Mouse (Mus musculus) common myeloid progenitor, adult 5-6 weeks (primary cell): ENCODE results near the gene Eps8. TPM values are rescaled to one million over a fixed set of nuclear protein-coding genes. Genes with fewer than 3 reads are reported as not detected.

Experiments
- ATAC-seq: replicated peaks from 2 replicates; pipeline ENCODE4 v1.8.0; 2016; ENCODE audit warnings: low read depth, mild to moderate bottlenecking, moderate TSS enrichment, inconsistent platforms; ENCODE audit not compliant: poor library complexity, severe bottlenecking
- total RNA-seq: library from RNA; stranded (forward); fragments of 200-1000, 187-1606 nt; gene quantifications from 2 replicates; pipeline ENCODE4 v1.2.3, GENCODE M21; 2017

The Eps8 gene
- total RNA-seq, 1 experiment from 2014 or later = 5.8 TPM

- ATAC-seq = 0 out of 2 replicates have a peak, but pooled peaks have one; percentile 2
Observed at GRCm38 (mm10) chr6:137540800-137541199, 113.9 kb downstream of the Eps8 start.

GRCm38 (mm10) chr6:137540346-137540745, 114.3 kb downstream of the Eps8 start:
- ATAC-seq = no peak

DNA sequence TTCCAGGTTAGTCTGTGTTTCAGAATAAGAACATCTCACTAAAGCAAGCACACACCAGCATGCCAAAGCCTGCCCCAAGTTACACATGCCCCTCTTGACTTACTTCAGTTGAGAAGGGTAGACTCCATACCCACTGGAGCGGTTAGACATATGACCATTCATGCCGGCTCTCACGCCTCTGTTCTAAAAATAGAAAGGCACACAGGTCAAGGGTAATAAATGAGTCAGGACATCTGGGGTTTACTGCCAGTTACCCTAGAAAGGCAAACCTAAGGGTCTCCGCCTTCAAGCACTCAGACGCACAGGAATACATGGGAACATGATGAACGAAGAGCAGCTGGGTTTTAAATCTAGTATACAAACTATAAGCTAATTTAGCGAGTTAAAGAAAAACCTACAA, 115.5 kb downstream of the Eps8 start:
- ATAC-seq = no peak

DNA sequence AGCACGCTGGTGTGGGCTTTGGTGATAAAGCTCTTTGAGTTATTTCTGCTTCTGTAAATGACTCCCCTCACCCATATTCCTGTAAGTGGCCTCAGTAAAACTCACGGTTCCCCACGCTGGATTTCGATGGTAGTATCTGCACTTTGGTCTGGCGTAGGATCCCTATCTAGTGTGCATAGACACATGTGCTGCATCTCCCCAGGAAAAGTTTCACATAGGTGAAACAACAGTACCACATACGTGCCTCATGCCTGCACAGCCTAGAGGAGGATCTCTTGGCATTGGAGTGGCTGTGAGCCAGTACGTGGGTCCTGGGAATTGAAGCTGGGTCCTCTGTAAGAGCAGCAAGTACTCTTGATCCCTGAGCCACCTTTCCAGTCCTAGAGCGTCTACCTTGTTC, 121.9 kb downstream of the Eps8 start:
- no peak for ATAC-seq

GRCm38 (mm10) chr6:137525769-137526168, 128.9 kb downstream of the Eps8 start:
- no peak for ATAC-seq

GRCm38 (mm10) chr6:137520343-137520704, 134.4 kb downstream of the Eps8 start:
- no peak for ATAC-seq

DNA sequence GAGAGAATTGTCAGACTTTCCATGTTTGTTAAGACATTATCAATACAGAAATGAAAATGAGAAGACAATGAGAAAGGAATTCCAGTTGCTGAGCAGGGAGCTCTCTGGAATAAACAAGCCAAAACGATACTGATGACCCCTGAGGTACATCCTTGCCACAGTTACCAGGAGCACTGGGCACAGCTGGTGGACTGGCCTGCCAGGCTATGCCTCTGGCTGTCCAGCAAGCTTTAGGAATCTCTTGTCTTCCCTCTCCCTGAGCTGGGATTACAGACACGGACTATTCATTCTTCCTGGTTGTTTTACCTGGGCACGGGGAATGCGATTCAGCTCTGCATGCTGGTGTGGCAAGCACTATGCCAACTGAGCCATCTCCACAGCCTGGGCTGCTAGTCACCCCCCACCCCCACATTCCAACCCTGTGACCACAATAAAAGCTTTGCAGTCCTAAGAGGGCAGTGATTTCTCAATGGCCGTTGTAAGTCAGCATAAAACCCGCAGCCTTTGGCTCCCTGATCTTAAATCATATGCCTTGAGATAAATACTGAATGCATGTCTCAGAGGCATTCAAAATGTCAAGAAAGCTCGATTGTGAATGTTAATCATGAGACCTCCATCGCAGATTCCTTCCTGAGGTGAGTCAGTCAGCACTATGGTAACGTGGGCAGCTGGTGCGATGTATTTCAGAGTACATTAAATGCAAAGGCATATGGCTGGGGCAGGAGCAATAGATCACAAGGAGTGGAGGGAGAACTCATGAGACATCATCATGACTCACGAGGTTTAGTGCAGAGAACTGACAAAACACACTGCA, 134.9 kb downstream of the Eps8 start:
- no peak for ATAC-seq

DNA sequence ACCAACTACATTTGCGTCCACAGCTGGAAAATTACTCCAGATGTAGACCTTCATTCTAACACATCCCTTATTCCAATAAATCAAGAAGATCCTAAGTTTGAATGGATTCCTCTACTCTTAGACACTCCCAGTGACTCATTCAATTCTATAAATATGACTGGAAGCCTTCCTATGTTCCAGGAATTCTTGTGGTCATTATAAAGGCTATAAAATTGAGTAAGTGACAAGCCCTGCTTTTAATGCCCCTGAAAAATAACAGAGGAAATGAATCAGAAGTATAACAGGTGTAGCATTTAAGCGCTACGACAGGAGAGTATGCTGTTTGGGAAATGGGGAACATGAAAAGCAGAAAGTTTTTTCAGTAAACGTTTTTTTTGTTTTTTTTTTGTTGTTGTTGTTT, 139.8 kb downstream of the Eps8 start:
- ATAC-seq = no peak

DNA sequence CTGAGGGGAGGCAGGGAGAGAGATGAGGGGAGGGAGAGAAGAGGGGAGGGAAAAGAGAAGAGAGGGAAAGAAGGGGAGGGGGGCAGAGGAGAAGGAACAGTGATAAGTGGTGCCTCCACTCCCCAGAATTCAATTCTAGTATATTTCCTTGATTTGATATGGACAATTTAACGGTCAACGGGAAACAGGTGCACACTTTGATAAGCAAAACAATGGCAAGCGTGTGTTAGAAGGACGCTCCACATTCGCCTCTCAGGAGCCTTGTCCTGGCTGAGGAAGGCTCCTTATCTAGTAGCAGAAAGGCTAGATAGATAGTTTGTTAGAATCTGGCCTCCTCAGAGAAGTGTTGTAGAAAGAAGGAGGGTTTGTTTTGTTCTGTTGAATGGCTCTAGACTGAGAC, 141.9 kb downstream of the Eps8 start:
- ATAC-seq = peak; percentile 69

GRCm38 (mm10) chr6:137509341-137510045, 145.2 kb downstream of the Eps8 start:
- no peak for ATAC-seq

GRCm38 (mm10) chr6:137508936-137509335, 145.7 kb downstream of the Eps8 start:
- ATAC-seq = no peak

- no peak for ATAC-seq
Observed at GRCm38 (mm10) chr6:137506563-137506962, 148.1 kb downstream of the Eps8 start.

- peak; percentile 49 for ATAC-seq
Observed at GRCm38 (mm10) chr6:137505555-137506227, 149.0 kb downstream of the Eps8 start.

GRCm38 (mm10) chr6:137504052-137504451, 150.6 kb downstream of the Eps8 start:
- ATAC-seq = no peak

DNA sequence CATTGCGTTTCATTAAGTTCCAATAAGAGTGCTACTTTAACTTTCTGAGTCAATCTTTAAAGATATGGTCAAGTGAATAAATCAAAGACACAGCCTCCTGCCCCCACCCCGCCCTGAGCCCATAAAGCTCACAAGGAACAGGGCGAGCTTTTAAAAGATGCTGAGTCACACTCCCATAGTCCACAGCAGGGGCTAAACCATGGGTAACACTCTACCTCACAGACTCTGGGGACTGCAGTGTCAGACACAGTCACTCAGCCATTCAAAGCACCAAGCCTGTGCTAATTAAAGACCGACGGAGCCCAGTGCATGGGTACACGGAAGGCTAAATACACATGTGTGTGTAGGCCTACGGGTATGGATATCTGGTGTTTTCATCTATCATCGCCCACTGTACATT, 151.2 kb downstream of the Eps8 start:
- peak; percentile 55 for ATAC-seq

DNA sequence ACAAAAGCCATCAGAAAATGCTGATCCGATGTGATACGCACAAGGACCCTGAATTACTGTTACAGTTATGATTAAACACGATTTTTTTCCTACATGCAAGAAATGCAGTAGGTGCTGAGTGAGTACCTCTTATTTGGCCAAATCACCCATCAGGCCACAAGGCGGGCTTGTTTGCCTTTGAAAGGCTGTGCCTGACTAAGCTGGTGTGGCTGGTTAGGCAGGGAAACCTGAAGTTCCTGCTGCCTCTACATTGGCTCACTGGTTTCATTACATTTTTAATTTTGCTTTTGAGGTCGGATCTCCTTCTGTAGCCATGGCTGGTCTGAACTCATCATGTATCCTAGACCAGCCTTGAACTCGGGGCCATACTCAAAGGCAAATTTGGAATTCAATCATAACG, 151.7 kb downstream of the Eps8 start:
- no peak for ATAC-seq

GRCm38 (mm10) chr6:137498781-137499180, 155.9 kb downstream of the Eps8 start:
- ATAC-seq = no peak

DNA sequence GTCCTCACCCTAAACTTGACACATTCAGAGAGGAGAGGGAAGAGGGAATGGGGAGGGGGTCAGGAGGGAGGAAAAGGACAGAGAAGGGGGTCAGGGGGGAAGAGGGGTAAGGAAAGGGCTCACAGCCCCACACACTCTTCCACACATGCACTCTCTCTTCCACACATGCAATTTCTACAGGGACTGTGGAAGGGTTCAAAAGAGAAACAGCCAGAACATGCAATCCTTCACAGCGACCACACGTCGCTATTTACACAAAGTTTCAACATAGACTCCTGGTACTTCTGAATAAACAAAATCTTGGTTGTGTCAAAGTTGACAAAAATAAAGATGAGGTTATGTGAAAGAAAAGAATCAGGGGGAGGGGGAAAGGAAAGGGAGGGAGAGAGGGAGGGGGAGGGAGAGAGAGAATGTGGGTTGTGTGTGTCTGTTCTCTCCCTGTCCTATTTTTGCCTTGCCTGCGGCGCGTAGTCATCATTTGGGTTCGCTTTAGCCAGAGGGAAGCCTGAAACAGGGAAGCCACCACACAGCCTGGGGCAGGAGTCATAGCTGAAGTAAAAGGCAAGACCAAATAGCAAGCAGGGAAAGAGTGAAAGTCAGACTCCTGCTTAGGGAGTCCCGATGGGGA, 157.4 kb downstream of the Eps8 start:
- no peak for ATAC-seq

DNA sequence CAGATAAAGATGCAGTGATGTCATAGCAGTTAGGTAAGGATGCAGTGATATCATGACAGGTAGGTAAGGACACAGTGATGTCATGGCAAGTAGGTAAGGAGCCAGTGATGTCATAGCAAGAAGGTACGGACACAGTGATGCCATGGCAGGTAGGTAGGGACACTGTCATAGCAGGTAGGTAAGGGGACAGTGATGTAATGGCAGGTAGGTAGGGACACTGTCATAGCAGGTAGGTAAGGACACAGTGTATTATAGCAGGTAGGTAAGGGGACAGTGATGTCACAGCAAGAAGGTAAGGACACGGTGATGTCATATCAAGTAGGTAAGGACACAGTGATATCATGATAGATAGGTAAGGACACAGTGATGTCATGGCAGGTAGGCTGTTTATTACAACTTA, 158.1 kb downstream of the Eps8 start:
- no peak for ATAC-seq

DNA sequence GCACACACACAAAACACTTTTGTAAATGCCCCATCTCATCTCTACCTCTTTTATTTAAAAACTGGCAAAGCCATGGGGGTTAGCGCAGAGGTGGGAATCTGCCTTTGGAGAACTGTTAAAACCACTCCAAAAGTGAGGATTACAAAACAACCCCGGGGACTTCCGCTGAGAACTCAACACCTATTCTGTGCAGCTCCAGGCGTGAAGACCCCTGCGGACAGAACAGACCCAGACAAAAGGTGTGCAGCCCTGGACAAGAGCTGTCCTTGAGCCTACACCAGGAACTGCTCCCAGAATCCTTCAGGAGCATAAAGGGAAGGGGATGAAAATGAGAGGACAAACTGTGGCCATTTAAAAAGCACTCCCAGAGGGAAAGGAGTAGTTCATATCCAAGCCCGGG, 159.4 kb downstream of the Eps8 start:
- no peak for ATAC-seq

DNA sequence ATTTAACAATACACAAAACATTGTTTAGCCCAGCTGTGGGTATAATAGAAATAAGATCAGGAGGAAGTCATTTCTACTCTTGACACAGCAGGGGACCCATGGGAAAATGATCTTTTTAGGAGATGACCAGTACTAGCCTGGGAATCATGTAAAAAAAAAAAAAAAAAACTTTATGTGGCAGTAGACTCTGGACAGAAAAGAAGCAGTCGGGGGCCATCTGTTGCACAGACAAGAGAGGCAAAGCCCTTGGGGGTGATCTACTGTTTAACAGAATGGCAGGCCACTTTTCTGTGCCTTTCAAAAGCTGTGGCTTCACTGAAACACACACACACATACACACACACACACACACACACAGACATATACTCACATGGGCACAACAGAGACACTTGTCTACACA, 159.9 kb downstream of the Eps8 start:
- ATAC-seq = no peak
